Mouse (Mus musculus) embryo, embryonic 10 days (tissue): Measurements from ENCODE around the gene Ptprn2.

Experiments used
- DNase-seq: peaks from one replicate; pipeline ENCODE4 v3.0.0-alpha.2; 2015; ENCODE audit warnings: low spot score

Gene Ptprn2

DNA sequence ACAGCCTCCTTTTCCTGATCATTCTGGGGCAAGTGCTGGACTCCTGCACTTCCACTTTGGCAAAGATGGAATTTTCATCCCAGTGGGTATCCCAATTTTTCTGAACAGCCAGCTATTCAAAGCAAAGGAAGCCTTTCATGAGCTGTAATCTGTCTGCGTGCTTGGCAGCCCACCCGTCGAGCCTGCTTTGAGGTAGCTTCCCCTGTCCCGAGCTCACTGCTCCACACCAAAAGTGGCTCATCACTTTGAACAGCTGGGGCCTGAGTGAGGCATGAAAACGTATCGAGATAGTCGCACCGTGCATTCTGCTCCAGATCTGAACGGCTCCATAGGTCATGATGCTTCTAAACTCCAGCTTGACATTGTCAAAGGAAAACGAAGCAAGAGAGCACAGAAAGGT is 503.6 kb downstream of the Ptprn2 start:
- peak; percentile 23 for DNase-seq

DNA sequence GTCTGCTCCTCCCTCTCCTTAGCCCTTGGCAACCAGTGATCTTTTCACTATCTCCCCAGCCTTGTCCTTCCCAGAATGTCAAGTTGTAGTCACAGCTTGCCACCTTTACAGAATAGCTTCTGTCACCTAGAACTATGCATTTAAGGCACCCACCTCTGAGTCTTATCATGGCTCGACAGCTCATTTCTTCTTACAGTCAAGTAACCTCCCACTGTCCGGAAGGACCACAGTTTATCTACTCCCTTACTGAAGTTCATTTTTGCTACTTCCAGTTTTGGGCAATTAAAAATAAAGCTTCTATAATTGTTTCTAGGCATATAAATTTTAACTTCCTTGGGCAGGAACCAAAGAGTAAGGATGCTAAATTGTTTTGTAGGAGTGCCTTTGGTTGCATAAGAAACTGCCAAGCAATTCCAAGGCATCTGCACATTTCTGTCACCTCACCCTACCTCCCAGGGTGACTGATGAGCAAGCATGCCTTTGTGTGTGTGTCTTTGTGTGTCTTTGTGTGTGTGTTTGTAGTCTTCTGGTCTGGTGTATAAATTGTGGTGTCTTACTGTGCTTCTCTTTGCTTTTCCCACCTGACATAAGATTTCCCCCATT is 516.1 kb downstream of the Ptprn2 start:
- no peak for DNase-seq

DNA sequence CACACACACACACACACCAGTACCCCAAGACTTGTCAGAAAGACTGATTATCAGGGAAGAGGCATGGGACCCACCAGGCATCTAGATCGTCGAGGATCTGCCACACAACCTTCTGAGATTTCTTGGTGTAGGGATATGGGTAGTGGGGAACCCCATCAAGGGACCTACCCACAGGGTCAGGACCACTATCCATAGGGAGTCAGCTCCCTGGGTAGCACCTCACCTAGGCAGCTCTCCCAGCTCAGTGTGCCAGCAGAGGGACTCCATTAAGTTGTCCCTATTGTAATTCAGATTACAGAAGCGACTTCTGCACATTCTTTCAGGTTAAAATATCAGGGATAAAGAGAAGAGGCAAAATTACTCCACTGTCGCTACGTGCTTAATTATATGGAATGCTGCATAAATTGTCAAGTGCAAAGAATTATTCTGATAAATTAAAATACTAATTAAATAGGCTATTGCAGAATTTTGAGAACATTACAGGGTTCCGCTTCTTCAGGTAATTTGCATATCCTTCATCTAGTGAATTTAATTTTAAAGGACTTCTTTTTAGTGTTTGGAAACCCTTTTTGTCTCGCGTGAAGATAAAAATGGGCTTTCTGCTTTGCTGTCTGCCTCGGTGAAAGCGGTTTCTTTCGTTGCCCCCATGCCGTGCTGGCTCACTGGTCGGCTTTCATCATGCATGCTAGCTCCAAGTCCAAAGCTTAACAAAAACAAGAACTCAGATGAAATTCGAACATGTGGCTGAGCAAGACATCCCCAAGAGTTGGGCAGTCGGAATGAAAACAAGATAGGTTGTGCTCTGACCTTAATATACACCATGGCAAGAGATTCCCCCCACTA is 531.5 kb downstream of the Ptprn2 start:
- DNase-seq: no peak

DNA sequence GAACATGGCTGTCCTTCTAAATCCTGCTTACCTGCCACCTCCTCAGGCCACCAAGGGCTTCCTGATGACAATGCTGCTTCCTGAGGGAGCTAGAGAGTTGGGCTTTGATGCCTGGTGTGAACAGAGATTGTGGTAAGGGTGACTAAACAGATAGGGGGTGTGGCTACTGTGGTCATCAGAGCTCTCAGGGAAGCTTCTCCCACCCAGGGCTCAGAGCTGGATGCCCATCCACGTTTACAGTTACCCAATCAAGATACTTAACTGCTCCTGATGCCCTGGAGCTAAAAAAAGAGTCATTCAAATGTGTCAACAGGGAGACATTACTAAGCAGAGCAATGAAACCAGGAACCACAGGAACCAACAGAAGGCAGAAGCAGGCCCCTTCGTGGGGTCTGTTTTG is 532.4 kb downstream of the Ptprn2 start:
- DNase-seq: no peak

DNA sequence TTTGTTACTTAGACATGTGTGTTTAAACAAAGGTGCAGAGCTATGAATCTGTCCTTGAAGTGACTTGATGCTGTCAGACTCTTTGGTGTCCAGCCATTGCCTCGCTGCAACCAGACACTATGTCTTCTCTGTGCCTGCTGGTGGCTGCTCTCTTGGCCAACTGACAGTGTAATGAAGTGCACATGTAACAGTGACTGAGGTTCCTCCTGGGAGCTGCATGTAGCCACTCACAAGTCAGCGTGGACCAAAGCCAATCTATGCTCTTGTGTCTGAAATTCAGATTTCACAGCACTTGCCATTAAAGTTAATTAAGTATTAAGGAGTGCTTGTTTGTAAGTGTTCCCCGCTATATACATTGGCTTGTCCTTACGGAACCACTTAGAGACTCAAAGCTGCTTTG is 537.7 kb downstream of the Ptprn2 start:
- DNase-seq: no peak

DNA sequence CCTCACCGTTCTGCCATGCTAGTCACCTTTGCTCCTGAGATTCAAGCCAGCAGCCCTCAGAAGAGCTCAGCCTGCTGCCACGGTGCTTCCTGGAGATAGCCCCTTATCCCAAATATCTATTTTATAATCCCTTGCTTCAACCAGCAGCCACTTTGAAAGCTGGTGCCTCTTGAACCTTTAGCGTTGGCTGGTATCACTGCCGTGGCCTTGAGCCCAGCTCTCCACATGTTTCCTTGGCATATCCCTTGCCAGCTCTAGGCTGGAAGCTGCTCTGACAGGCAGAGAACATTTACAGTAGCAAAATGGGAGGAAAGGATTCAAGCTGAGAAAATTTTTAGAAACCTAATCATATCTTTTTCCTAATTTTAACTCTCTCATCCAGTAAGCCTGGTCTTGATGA is 539.4 kb downstream of the Ptprn2 start:
- no peak for DNase-seq

DNA sequence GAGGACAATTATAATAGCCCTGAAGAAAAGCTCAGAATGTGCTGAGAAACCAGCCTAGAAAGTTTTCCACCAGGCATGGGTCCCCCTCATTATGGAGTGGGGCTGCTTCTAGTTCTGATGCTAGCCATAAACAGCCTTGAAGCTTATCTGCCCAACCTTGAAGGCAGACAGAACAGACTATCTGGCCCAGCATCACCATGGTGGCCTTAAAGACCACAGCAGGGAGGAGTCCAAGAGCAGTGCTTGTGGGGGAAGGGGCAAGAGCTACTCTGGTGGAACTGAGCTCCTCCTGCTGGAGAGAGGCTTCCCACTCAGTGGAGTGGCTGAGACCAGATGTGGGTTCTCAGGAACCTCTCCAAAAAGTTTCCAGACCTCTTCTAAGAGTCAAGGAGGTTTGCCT is 540.2 kb downstream of the Ptprn2 start:
- no peak for DNase-seq

DNA sequence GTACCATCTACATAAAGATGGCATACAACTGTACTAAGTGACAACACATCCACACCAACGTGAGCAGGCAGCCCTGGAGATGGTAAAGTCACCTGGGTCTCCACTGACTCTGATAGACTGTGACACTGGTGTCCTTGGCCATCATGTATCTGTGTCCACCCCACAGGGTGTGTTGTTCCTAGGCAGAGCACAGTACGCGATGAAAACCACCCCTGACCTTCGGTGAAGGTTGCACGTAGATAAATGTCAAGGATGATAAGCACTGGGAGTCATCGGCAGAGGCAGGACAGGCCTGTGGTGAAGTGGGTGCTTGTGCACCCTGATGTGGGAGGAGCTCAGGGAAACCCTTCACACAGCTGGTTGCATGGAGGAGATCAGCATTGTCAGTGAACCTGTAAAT is 541.8 kb downstream of the Ptprn2 start:
- DNase-seq: no peak

DNA sequence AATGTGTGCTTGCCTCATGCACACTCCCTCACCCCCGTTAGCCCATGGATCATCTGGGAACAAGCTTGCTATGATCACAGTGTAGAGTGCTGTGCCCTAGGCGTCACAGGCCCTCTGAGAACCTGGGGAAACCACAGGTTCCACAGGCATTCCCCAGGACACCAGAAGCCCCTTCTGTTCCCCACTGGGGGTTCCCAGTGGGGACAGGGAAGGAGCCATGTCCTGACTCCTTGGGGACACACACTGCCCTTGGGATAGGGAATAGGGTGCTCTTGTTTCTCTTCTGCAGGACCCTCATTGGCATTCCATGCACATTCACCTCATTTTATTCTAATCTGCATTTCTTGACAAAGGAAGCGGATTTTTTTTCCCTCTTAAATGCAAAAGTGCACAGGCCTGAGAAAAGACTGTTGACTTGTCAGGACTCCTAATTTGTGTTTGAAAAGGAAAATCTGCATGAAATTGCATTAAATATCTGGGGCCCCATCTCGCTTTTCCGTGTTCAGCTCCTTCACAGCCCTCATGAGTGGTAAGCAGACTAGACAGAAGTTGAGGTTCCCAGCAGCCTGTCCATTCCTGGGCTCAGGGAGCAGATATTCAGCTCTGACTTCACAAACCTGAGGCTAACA is 542.9 kb downstream of the Ptprn2 start:
- no peak for DNase-seq

DNA sequence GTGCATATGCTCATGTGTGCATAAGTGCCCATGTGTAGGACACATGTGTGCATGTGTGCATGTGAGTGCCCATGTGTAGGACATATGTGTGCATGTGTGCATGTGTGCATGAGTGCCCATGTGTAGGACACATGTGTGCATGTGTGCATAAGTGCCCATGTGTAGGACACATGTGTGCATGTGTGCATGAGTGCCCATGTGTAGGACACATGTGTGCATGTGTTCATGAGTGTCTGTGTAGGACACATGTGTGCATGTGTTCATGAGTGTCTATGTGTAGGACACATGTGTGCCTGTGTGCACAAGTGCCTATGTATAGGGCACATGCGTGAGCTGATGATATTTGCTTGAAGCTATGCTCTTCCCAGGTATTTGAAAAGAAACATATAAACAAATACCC is 547.7 kb downstream of the Ptprn2 start:
- no peak for DNase-seq

DNA sequence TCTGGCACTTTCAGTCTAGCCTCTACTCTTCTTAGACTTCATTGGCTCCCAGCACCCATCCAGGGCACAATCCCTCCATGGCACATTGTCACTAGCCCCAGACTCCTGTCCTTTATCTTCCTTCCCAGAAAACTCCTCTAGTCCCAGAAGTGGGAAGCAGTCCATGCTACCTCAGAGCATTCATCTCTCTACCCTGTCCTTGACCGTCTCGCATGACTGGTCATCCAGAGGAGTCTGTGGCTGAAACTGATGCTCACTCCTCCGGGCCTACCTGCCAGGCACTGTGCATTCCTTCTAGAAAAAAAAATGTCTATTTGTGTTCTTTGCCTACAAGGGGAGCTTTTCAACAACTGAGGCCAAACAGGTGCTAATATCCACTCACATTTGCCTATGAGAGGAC is 549.0 kb downstream of the Ptprn2 start:
- no peak for DNase-seq

DNA sequence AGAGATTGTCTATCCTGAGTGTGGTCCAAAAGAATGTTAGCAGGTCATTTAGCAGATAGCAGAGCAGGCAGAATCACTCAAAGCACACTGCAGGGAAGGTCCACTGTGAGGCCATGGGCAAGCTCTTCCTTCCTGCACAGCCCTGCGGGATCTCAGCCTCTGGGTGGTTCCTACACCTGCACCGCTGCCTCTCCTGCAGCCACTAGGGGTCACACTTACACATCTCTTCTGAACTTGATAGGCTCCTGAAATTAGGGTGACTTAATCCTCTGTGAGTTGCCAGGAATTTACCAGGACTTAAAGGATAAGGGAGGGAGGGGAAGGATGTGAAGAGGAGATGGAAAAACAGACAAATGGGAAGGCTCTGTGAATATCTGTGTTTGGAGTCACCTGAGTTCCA is 549.7 kb downstream of the Ptprn2 start:
- DNase-seq: peak; percentile 86

DNA sequence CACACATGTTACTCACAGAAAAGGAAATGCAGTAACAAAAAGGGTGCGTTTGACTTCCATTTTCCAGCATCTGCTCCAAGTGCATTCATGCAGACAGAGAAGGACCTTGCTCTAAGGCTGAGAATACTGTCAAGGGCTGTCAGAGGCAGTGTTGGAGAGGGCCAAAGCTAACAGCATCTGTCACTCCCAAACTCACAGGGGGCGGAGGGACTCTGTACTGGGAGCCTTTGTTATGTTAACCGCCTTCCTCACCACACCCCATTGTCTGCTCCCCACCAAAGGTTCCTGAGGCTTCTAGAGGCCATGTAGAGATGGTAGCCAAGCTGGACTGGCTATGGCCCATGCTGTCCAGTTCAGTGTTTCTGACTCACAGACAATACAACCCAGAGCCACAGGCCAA is 553.9 kb downstream of the Ptprn2 start:
- DNase-seq: peak; percentile 41

DNA sequence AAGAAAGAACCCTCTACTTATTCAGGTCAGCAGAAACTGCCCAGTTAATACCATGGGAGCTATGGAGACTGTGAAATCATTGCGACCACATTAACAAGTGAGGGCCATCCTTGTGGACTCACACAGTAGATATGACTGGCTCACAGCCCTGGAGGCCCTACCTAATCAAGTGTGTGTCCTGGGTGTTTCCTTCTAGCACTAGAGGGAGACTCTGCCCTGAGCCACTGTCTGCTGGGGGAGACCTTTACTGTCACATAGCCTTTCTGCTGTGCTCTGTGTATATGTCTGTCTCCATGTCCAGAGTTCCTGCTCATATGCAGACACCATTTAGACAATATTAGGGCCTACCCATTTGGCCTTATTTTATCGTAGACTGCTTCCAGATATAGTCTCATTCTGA is 555.9 kb downstream of the Ptprn2 start:
- DNase-seq: no peak

DNA sequence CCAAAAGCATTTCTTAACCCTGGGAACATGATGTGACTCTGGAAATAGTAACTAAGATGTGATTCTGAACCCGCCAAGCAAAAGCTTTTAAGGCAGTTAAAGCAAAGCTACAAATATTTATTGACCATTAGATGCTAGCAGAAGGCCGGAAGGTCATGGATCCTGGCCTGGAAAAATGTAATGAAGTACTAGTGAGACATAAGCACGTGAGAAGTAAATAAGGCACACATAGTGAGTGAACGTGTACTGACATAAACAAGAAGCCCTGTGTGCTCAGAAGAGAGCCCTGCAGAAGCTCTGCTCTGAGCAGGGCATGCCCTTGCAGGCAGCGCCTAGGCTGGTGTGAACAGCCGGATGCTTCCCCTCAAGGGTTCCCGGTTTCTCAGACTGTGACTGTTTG is 557.2 kb downstream of the Ptprn2 start:
- no peak for DNase-seq

DNA sequence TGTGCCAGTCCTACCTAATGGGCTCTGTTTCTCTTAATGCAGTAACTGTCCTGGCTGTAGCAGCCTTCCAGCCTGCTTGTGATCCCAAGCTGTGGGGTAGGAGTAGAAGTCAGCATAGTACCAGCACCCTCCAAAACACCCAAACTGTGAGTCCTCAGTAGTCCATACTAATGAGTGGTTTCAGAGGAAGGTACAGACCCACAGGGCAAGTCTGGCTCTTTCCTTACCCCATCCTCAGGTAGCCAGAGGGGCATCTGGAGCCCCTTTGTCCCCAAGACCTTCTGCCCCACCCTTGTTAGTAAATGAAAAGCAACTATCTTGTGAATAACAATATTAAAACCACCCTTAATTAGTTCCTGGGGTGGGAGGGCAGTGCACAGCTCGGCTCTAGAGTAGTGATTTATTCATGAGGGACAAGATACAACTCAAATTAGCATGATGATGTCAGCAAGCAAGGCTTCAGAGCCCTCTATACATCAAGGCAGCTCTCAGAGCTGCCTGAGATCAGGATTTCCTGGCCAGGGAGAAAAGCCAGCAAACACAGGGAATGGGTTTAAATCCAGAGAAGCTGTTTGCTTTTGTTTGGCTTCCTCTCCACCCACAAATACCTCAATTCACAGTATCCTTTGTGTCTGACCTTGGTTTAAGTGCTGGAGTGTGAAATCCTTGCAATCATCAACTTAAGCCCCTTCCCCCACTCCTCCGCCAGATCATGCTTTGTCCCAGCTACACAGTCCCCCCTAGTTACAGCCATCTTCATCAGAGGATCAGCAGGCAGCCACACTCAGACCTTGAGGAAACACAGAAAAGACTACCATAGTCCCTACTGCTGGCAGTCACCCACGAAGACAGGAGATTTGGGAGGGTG is 562.1 kb downstream of the Ptprn2 start:
- peak; percentile 64 for DNase-seq

DNA sequence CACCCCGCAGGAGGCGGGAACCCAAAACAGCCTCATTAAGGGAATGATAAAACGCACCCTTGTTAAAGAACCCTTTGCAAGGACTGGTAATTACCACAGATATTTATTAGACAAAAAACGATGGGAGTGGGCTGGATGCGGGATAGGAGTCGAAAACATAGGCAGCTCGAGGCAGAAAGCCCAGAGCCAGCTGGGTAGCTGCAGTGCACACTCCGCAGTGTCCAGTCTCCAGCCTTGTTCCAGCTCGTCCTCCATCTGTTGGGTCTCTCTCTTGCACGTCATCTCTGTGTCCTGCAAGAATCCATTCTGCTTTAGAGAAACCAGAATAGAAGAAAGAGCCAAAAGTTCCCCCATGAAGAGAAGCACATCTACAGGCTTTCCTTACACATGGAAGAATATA is 564.3 kb downstream of the Ptprn2 start:
- no peak for DNase-seq

DNA sequence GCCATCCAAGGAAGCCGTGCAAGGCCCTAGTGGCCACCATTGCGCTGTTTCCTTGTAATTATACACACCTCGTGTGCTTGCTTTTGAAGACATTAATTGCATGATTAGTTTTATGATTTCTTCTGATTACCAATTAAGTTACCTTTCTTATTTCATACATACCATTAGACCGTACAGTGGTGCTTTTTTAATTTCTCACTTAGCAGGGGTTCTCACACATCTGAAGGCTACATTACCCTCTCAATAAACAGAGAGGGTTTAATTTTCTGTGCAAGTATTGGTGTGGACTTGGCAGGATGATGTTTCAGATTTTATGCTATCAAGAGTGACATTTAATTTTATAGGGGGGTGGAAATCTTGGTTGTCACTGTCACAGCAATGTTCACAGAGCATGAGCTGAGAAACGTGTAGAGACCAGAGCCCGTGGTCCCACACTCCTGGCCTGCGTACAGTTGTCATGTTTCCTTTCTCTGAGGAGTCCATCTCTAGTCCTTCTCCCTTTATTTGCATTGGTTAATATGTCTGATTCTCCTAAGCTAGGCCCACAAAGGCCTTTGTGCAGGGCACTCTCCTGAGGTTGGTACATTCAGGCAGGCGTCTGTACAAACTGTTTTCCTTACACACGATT is 567.8 kb downstream of the Ptprn2 start:
- DNase-seq: no peak

DNA sequence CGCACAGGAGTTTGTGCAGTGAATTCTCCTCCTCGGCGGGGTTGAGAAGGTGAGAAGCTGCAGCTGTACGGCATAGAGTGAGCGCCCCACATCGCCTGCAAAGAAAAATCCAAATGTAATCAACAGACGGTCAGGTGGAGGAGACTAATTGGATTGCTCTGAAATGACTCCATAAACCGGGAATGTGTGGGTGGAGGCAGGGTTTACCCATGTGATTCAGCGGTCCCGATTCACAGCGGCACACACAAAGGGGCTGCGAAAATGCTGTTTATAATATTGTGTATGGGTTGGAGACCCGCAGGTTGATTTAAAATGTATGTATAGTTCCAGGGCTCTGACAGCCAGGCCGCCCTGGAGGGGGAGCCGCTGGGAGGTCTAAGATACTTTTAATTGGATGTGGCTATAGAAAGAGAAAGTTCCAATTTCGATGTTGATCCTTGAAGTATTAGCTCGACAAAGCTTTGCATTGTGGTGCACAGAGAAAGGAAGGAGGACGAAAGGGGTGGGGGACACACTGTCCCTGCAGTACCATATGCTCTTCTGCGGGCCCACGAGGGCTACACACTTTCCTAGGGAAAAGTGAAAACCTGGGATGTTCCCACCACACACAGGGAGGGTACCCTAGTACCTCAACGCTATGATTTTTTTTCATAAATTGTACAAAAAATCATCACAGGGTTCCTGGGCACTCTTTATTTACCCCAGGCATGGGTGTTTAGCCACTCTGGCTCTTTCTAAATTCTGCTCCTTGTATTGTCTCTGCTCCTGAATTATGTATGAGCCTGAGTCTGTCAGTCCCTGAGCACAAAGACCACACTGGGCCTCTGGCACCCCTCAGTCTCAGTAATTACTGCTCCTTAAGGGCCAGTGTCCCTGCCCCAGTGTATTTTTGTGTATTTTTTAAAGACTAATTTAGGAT is 568.6 kb downstream of the Ptprn2 start:
- peak; percentile 63 for DNase-seq

DNA sequence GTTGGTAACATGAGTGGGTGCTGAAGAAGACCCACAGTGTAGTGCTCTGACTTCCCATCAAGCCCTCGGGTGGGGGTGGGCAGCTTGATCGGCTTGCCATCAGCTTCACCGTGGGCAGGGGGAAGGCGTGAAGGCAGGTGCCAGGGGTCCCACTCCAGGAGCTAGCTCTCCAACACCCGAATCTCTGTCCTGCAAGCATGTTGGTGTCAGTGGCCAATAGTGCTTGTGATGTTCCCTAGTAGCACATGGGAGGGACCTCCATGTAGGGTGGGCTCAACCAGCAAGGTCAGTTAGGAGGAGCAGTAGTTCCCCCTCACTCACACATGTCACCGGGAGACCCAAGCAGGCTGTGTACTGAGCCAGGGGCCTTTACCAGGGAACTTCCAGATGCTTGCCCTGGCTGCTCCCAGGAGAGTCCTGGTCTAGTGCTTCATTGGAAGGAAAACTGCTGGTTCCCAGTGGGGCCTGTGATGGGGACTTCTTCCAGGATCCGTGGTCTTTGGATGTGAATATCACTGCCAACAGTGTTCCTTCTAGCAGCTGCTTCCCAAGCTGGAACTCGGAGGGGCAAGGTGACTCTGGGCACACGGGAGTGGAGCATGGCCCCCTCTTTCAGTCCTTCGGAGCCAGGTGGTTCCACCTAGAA is 569.5 kb downstream of the Ptprn2 start:
- peak; percentile 22 for DNase-seq
